Mouse (Mus musculus): ENCODE results near the gene Mrpl38. TPM values are rescaled to one million over a fixed set of nuclear protein-coding genes. Genes with fewer than 3 reads are reported as not detected.
"Not testable (repeated sequence)": the region's sequence is repeated elsewhere in the genome, so short reads cannot be mapped to it uniquely, and the experiment has no call there.

The Mrpl38 gene
- total RNA-seq, 2 experiments from 2014 or later: 49.6 to 89.1 TPM

DNA sequence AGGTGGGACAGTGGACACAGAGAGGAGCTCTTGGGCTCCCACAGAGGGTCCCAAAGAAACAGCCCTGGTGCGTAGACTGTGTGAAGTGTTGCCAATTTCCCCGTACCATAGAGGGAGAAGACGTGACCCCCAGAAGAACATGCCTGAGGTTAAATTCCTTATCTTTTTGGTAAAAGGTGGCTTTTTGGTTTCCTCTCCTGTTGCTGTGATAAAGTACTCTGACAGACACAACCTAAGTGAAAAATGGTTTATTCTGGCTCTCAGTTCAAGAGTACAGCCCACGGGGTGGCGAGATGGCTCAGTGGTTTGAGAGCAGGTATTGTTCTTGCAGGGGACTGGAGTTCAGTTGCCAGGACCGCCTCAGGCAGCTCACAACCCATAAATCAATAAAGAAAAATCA lies 39.2 kb downstream of the Mrpl38 start:
- ATAC-seq (replicated peaks; ENCODE audit: low FRiP score, low TSS enrichment, poor library complexity, severe bottlenecking): no peak

DNA sequence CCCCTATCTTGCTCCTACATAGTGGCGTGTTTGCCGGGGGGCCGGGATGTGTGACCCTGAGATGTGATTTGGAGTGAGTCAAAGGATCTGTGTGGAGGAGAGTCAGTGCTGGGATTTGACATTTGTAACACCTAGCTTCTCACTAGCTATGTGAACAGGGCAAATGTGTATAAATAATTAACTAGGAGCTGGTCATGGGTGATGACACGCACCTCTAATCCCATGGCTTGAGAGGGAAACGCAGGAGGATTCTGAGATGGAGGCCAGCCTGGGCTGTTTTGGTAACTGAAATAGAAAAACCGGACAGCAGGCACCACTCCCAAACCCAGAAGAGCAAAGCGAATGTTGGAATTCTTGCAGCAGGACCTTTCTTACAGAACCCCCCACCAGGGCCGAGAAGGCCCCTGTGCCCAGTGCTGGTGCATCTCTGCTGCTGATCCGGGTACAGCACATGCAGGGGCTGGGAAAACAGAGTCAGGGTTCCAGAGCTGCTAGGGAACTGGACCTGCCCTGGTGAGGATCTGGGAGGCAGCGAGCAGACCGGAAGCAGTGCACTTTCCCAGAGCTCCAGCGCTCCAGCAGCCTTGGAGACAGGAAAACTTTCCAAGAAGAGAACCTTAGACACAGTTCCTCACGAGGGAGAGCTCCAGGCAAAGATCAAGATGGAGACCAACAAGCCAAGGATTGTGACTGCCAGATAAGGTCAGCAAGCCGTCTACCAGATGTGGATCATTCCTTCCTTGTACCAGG lies 39.8 kb downstream of the Mrpl38 start:
- ATAC-seq (replicated peaks; ENCODE audit: low FRiP score, low TSS enrichment, poor library complexity, severe bottlenecking): no peak

DNA sequence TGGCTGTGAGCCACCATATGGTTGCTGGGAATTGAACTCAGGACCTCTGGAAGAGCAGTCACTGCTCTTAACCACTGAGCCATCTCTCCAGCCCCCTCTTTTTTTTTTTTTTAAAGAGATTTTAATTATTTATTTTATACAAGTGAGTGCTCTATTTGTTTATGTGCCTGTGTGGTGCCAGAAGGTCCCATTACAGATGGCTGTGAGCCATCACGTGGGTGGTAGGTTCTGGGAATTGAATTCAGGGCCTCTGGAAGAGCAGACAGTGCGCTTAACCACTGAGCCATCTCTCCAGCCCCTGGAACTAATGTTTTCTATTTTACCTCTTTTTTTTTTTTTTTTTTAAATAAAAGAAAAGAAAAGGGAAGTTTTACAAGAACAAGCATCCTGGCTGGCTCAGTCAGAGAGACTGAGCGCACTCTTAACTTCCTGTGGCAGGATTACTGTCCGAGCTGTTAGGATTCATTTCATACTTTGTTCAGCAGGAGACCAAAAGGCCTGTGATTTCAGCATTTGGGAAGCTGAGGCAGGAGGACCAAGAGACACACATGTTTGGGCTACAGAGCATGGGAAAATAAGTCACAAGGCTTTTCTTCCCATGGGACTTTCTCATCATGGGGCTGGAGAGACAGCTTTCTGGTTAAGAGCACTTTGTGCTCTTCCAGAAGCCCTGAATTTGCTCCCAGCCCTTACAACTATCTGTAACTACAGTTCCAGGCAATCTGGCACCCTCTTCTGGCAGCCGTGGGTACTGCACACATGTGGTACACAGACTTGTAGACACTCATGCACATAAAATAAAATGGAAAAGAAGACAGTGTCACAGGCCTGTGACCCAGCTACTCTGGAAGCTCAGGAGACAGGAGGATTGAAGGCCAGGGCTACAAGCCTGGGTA lies 42.2 kb downstream of the Mrpl38 start:
- ATAC-seq (replicated peaks; ENCODE audit: low FRiP score, low TSS enrichment, poor library complexity, severe bottlenecking): no peak

DNA sequence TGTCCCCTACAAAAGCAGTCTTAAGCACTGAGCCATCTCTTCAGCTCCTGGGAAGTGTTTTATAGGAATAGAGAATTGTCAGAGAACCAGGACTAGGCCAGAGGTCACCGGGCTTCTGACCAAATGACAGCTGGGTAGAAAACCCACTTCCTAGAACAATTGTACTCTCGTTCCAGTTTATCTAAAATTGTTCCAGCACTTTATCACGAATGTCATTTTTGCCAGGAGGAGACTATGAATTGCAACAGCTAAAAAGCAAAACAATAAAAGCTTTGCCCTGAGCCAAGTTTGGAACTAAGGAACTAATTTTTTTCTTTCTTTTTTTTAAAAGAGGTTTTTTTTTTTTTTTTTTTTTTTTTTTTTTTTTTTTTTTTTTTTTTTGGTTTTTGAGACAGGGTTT lies 43.1 kb downstream of the Mrpl38 start:
- no peak for ATAC-seq (replicated peaks; ENCODE audit: low FRiP score, low TSS enrichment, poor library complexity, severe bottlenecking)

DNA sequence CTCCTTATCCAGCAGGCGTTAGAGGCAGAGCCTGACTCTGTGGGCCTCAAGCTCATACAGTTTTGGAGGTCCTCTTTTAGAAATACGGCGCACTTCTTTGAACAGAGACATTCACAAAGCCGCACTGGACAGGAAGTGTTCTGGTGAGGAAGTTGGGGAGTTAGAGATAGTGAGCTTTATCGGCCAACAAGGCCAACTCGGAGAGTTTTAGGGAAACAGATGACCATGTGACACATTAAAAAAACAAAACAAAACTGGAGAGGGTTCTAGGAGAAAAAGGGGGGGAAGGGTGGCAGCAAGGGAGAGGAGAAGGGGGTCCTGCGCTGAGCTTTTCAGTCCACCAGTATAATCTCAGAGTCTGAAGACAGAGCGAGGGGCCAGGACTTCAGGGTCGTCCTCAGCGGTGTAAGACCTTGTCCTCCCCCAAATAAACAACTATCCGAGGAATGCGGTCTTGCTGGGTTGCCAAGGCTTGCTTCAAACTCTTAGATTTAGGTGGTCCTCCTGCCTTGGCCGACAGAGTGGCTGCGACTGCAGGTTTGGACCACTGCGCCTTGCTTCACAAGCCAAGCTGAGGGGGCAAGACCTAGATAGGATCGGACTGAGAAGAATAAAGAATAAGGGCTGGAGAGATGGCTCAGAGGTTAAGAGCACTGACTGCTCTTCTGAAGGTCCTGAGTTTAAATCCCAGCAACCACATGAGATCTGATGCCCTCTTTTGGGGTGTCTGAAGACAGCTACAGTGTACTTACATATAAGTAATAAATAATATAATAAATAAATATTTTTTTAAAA lies 44.7 kb downstream of the Mrpl38 start:
- ATAC-seq (replicated peaks; ENCODE audit: low FRiP score, low TSS enrichment, poor library complexity, severe bottlenecking): 0 out of 2 replicates have a peak, but pooled peaks have one; percentile 34

DNA sequence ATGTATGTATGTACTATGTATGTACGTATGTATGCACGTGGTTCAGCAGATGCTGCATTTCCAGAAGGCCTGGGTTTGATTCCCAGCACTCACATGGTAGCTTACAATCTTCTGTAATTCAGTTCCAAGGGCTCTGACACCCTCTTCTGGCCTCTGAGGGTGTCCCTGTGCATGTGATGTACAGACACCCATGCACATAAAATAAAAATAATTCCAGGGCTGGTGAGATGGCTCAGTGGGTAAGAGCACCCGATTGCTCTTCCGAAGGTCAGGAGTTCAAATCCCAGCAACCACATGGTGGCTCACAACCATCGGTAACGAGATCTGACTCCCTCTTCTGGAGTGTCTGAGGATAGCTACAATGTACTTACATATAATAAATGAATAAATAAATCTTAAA lies 45.7 kb downstream of the Mrpl38 start:
- not testable (repeated sequence) for ATAC-seq (replicated peaks; ENCODE audit: low FRiP score, low TSS enrichment, poor library complexity, severe bottlenecking)

DNA sequence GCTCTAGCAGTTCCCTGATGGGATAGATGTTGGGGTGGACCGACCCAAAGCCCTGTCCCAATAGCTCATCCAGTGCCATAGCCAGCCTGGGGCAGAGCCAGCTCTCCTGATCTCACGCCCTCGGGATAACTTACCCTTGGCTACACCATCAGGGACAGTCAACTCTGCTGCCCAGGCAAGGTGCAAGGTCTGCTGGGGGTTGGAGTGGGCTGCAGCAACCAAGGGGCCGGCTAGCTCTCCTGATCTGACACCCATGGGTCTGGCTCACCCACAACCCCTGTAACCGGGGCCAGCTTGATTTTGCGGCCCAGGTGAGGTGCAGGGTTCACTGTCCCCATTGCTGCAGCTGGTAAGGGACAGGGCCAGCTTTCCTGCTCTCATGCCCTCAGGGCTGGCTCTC lies 47.1 kb downstream of the Mrpl38 start:
- no peak for ATAC-seq (replicated peaks; ENCODE audit: low FRiP score, low TSS enrichment, poor library complexity, severe bottlenecking)

DNA sequence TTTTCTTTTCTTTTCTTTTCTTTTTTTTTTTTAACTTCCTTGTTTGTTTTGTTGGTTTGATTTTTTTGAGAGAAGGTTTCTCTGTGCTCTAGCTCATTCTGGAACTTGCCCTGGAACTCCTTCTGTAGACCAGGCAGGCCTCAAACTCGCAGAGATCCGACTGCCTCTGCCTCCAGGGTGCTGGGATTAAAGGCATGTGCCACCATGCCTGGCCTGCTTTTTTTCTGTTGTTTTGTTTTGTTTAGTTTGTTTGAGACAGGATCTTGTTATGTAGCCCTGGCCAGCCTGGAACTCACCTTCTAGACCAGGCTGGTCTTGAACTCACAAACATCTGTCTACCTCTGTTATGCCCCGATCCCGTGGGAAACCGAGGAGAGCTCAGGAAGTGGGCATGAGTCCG lies 49.1 kb downstream of the Mrpl38 start:
- ATAC-seq (replicated peaks; ENCODE audit: low FRiP score, low TSS enrichment, poor library complexity, severe bottlenecking): no peak

DNA sequence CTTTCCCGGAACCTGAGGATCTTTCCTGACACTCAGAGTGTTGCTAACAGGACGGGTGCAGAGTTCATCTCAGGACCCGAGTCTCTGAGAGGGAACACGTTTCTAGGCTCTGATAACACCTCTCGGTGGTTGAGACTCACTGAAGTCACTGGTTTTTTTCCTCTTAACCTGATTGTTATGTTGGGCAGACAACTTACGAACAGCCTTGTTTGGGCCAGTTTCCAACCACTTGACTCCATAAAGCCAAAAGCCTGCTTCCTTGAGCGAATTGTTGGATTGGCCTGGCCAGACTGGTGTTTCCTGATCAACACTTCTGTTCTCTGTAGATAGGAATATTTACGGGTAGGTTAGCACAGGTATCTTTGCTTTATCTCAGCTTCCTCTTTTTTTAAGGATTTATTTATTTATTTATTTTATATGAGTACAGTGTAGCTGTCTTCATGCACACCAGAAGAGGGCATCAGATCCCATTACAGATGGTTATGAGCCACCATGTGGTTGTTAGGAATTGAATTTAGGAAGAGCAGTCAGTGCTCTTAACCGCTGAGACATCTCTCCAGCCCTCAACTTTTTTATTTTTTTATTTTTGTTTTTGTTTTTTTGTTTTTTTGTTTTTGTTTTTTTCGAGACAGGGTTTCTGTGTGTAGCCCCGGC lies 49.8 kb downstream of the Mrpl38 start:
- peak; percentile 39; the same call in 1 of the 2 replicates for ATAC-seq (replicated peaks; ENCODE audit: low FRiP score, low TSS enrichment, poor library complexity, severe bottlenecking)

DNA sequence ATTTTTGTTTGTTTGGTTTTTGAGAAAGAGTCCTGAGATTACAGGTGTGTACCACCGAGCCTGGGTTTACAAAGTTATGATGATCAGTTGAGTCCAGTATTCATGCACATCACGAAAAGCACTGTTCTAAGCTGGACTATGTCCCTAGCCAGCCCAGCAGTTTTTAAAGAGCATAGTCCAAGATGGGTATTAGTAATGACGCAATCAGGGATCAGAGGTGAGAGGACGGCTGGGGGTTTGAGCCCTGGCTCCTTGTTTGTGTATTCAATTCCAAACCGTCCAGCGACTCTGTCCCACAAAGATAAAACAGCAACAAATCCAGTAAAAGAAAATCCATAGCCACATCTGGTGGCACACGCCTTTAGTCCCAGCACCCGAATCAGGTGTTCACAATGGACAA lies 50.5 kb downstream of the Mrpl38 start:
- ATAC-seq (replicated peaks; ENCODE audit: low FRiP score, low TSS enrichment, poor library complexity, severe bottlenecking): no peak

DNA sequence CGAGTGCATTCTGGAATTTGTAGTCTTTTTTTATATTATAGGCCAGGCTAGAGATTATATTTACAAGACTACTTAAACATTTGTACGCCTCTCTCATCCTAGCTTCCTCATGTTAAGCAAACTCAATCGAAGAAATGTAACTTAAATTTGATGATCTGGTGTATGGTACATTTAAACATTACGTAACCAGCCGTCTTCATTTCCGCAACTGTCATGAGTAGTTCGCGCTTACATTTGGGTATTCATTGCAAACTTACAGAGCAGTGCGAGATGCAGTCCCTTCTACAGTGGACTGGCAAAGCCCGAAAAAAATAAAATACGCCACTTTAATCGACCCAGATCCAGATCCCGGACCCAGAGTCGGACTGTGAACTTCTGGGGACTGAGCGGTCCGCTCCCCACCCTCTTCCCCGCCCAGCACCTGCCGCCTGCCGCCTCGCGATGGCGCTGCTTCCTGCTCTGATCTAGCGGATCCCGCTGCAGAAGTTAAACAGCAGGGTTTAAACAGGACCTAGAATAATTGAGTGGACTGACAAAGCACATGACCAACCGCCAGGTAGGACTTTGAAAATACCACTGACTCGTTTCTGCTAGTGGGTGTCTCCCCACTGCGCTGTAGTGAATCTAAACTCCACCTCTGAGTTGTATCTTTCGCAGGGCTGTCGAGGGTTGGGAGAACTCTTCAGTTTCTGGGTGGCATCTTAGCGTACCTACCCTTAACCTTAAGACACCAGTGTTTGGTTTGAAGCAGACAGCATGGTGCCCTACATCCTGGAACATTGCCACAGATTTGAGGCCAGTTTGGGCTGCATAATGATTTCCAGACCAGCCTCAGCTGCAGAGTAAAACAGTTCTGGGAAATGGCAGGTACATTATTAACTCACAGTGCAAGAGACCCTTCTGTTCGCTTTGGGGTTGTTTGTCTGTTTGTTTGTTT lies 51.2 kb downstream of the Mrpl38 start:
- ATAC-seq (replicated peaks; ENCODE audit: low FRiP score, low TSS enrichment, poor library complexity, severe bottlenecking): peak; percentile 63

DNA sequence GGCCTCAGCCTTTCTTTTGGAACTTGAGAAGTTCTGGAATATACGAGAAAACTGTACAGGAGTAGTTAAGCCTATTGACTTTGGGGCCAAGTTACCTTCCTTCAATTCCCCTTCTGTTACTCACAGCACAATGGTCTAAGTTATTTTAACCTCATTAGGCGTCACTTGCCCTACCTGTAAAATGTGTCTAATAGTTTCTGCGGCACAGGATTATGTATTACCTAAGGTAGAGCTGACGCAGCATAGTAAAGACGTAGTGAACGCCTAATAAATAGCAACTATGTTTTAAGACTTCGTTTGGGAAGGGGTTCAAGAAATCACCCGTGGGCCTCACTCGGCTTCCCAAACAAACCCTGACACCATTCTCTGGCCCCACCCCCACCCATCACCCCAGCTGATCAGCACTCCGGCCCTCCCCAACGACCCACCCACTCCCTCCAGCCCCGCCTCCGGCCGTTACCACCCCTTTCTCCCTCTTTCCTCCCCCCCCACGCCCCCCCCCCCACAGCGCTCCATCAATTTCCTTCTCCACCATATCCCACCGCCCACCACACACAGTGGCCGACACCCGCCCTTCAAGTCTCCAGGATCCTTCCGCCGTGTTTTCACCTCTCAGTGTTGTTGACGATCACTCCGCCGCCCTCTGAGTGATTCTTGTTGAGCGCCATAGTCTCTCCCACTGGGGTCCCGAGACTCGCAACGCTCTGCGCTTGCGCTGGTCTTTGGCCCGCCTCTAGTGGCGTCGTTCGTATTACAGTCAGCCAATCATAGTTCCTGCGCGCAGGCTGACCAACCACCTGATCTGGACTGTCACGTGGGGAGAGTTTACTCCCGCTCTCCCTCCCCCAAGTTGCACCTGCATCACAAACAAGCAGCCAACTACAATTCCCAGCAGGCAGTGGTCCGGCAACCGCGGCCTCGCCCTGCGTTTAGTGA lies 52.1 kb downstream of the Mrpl38 start, which contains the start of gene Wbp2:
Wbp2 (minus strand) TSS at position 738 of the 936 bp plus-strand sequence.
- peak; percentile 93 for ATAC-seq (replicated peaks; ENCODE audit: low FRiP score, low TSS enrichment, poor library complexity, severe bottlenecking)

DNA sequence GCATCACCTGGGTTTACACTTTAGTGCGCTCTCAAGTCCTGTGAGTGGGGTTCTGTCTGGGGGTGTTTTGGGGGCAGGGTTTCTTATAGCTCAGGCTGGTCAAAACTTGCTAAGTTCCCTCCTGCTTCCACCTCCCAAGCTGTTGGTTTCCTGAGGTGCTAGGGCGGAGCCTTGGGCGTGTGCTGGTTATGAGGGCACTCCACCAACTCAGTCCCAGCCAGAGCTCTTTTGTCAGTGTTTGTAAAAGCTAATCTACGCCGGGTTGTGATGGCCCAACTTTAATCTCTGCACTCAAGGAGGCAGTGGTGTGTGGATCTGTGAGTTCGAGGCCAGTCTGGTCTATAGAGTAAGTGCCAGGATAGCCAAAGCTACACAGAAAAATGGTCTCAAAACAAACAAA lies 54.5 kb downstream of the Mrpl38 start:
- ATAC-seq (replicated peaks; ENCODE audit: low FRiP score, low TSS enrichment, poor library complexity, severe bottlenecking): peak; percentile 17; the same call in 1 of the 2 replicates

DNA sequence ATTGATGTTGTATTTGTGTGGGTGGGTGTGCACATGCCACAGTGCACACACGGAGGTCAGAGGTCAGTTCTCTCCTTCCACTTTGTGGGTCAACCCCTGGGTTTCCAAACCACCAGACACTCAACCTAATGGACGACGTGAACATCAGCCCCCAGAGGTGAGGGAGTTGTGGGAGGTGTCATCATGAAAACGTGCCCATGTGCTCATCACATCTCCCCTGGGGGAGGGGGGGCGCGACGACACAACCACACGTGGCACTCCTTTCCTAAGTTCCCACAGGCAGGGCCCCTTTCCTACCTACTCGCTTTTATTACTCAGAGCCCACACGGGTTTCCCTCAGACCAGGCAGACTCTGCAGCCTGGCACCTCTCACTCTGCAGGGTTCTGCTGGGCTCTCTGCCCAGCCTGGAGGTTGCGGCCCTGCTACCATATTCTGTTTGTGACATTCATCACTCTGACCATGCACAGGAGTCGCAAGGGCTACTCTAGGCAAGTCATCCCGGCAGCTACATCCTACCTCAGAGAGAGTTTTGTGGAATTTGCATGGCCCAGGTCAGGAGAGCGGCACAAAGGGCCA lies 55.5 kb downstream of the Mrpl38 start:
- no peak for ATAC-seq (replicated peaks; ENCODE audit: low FRiP score, low TSS enrichment, poor library complexity, severe bottlenecking)

Measured in megakaryocyte-erythroid progenitor cell, adult 5-6 weeks (primary cell).